Mouse (Mus musculus) kidney, embryonic 14.5 days (tissue): ENCODE results near the gene Thoc6. TPM values are rescaled to one million over a fixed set of nuclear protein-coding genes. Genes with fewer than 3 reads are reported as not detected.

Experiments
- ATAC-seq: fragments of 200-750 bp; cut with Nextera tagmentation; 2 replicates; pipeline ENCODE4 v1.8.0; 2017; ENCODE audit warnings: moderate number of reproducible peaks, mild to moderate bottlenecking, moderate TSS enrichment, moderate library complexity; ENCODE audit not compliant: low FRiP score, low TSS enrichment
- H3K27ac ChIP-seq: fragments of 300-500 bp; sonication (generic); 2 replicates; pipeline ENCODE4 v1.5.1; 2014; ENCODE audit warnings: low read depth, mild to moderate bottlenecking, low read length, moderate library complexity, mixed read lengths
- H3K27me3 ChIP-seq: fragments of 300-500 bp; sonication (generic); 2 replicates; pipeline ENCODE4 v1.6.1; 2014; ENCODE audit warnings: mild to moderate bottlenecking, low read length; ENCODE audit not compliant: control insufficient read depth, insufficient read depth
- H3K36me3 ChIP-seq: fragments of 300-500 bp; sonication (generic); 2 replicates; pipeline ENCODE4 v1.6.1; 2014; ENCODE audit warnings: low read length, mixed read lengths; ENCODE audit not compliant: control insufficient read depth, insufficient read depth
- H3K4me1 ChIP-seq: fragments of 300-500 bp; sonication (generic); 2 replicates; pipeline ENCODE4 v1.6.1; 2014; ENCODE audit warnings: low read length, mixed read lengths; ENCODE audit not compliant: control insufficient read depth, insufficient read depth
- H3K4me2 ChIP-seq: fragments of 300-500 bp; sonication (generic); replicated peaks from 2 replicates; pipeline ENCODE4 v1.6.1; 2014; ENCODE audit warnings: low read depth, mild to moderate bottlenecking, low read length
- H3K4me3 ChIP-seq: fragments of 300-500 bp; sonication (generic); 2 replicates; pipeline ENCODE4 v1.5.1; 2014; ENCODE audit warnings: mild to moderate bottlenecking, low read length
- H3K9ac ChIP-seq: fragments of 300-500 bp; sonication (generic); 2 replicates; pipeline ENCODE4 v1.6.1; 2014; ENCODE audit warnings: low read depth, mild to moderate bottlenecking, low read length, moderate library complexity
- H3K9me3 ChIP-seq: fragments of 300-500 bp; sonication (generic); 2 replicates; pipeline ENCODE4 v1.6.1; 2016; ENCODE audit warnings: low read length; ENCODE audit not compliant: control insufficient read depth
- WGBS: fragments of 180-500 bp; shearing (Covaris S2); extraction: QIAGEN DNeasy Blood & Tissue Kit; methylation state at CpG from one replicate; pipeline ENCODE4 v1.1.7; 2014; 5-methylcytosine and 5-hydroxymethylcytosine counted together
- polyA plus RNA-seq: library from polyadenylated mRNA; unstranded; fragments of >200 nt; fragmentation: Nextera tagmentation; extraction: Ambion mirVana; gene quantifications from 2 replicates; pipeline ENCODE4 v1.2.1, GENCODE M21; 2014

Gene Thoc6
- polyA plus RNA-seq, 1 experiment from 2014 or later, result 53.0 TPM

DNA sequence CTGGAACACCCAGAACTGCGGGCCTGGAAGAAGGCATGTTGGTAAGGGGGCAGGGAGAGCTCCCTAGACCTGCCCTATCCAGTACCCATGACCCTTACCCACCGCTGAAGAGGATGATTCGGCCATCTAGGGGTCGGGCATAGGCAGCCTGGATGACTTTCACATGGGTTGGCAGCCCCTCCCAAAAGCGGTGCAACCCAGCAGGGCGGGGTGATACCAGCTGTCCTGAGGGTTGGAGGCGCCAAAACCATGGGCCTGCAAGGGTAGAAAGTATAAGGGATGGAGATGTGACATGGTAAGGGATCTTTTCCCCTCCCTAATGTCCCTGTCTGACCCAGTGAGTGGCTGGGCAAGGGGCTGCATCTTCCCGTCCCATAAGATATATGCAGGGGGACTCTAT, 42.4 kb downstream of the Thoc6 start:
- Histone ChIP-seq H3K27ac (no peak overlapping the region), H3K4me1 (no peaks in the 10 kb centered on the region), H3K4me3 (no peak overlapping the region), H3K9ac (no peak overlapping the region), H3K9me3 (no peaks in the 10 kb centered on the region), H3K36me3 (no peaks in the 10 kb centered on the region), H3K27me3 (no peaks in the 10 kb centered on the region), H3K4me2 (no peak overlapping the region)
- WGBS, result 82% methylated on average over 8 of the region's 8 CpGs
- ATAC-seq, result 0 out of 2 replicates have a peak, but pooled peaks have one; percentile 13

- Histone ChIP-seq H3K4me1 (no peaks in the 10 kb centered on the region), H3K4me2 (peak overlapping the region; percentile 40), H3K9me3 (no peaks in the 10 kb centered on the region), H3K27me3 (no peaks in the 10 kb centered on the region), H3K4me3 (0 out of 2 replicates have a peak overlapping the region, but pooled peaks have one; percentile 8), H3K36me3 (no peaks in the 10 kb centered on the region), H3K9ac (peak overlapping the region; percentile 25; the same call in 1 of the 2 replicates), H3K27ac (no peak overlapping the region)
- ATAC-seq, result peak; percentile 80
- 15% methylated on average over 22 of the region's 22 CpGs for WGBS
Observed at GRCm38 (mm10) chr17:23630195-23631020, 43.3 kb downstream of the Thoc6 start.

GRCm38 (mm10) chr17:23627813-23628212, 45.9 kb downstream of the Thoc6 start:
- Histone ChIP-seq H3K36me3 (no peaks in the 10 kb centered on the region), H3K9ac (no peak overlapping the region), H3K4me3 (no peak overlapping the region), H3K4me2 (no peak overlapping the region), H3K27me3 (no peaks in the 10 kb centered on the region), H3K4me1 (no peaks in the 10 kb centered on the region), H3K27ac (no peak overlapping the region), H3K9me3 (no peaks in the 10 kb centered on the region)
- WGBS, result 42% methylated on average over 7 of the region's 7 CpGs
- ATAC-seq, result no peak

- 79% methylated on average over 7 of the region's 7 CpGs for WGBS
- no peaks in the 10 kb centered on the region for H3K4me1 ChIP-seq
- H3K36me3 ChIP-seq, result no peaks in the 10 kb centered on the region
Observed at GRCm38 (mm10) chr17:23620351-23620750, 53.3 kb downstream of the Thoc6 start.

More at GRCm38 (mm10) chr17:23620351-23620750, 53.3 kb downstream of the Thoc6 start:
- no peak overlapping the region for H3K27ac ChIP-seq
- no peak for ATAC-seq
- no peak overlapping the region for H3K9ac ChIP-seq
- no peak overlapping the region for H3K4me3 ChIP-seq
- H3K9me3 ChIP-seq, result no peaks in the 10 kb centered on the region
- H3K27me3 ChIP-seq, result no peaks in the 10 kb centered on the region
- no peak overlapping the region for H3K4me2 ChIP-seq

Other genes with a start within 250 kb of the Thoc6 start
- gene Vmn2r117, start 194.2 kb downstream of the Thoc6 start, polyA plus RNA-seq, result not detected in 2 replicates
- gene Zfp213, start 109.6 kb downstream of the Thoc6 start, polyA plus RNA-seq, result 19.5 and 24.9 TPM in 2 replicates
- 15.3 and 19.1 TPM in 2 replicates for gene Zfp13, start 74.4 kb downstream of the Thoc6 start, polyA plus RNA-seq
- 0.29 and 0.45 TPM in 2 replicates for gene Zscan10, start 73.0 kb downstream of the Thoc6 start, polyA plus RNA-seq
- 0.46 and 1.3 TPM in 2 replicates for gene Mmp25, start 28.6 kb downstream of the Thoc6 start, polyA plus RNA-seq
- gene Bicdl2, start 13.4 kb downstream of the Thoc6 start, polyA plus RNA-seq, result 0.76 and 1.2 TPM in 2 replicates
- 61.9 and 83.8 TPM in 2 replicates for gene Hcfc1r1, start 286 bp downstream of the Thoc6 start, polyA plus RNA-seq
- gene Tnfrsf12a, start 3.6 kb upstream of the Thoc6 start, polyA plus RNA-seq, result 14.5 and 16.4 TPM in 2 replicates
- 153 and 181 TPM in 2 replicates for gene Cldn6, start 5.4 kb upstream of the Thoc6 start, polyA plus RNA-seq
- 63.7 and 65.5 TPM in 2 replicates for gene Cldn9, start 10.1 kb upstream of the Thoc6 start, polyA plus RNA-seq
- gene 1520401A03Rik, start 48.9 kb upstream of the Thoc6 start, polyA plus RNA-seq, result 0.15 and 0.16 TPM in 2 replicates
- 41.6 and 56.4 TPM in 2 replicates for gene Pkmyt1, start 52.5 kb upstream of the Thoc6 start, polyA plus RNA-seq
- 14.7 and 17.6 TPM in 2 replicates for gene Paqr4, start 67.0 kb upstream of the Thoc6 start, polyA plus RNA-seq
- gene Kremen2, start 72.0 kb upstream of the Thoc6 start, polyA plus RNA-seq, result 2.1 and 2.9 TPM in 2 replicates
- gene Flywch1, start 97.7 kb upstream of the Thoc6 start, polyA plus RNA-seq, result 73.0 and 91.7 TPM in 2 replicates
- gene Flywch2, start 112.2 kb upstream of the Thoc6 start, polyA plus RNA-seq, result 40.7 and 43.7 TPM in 2 replicates
- 560 and 567 TPM in 2 replicates for gene Srrm2, start 116.7 kb upstream of the Thoc6 start, polyA plus RNA-seq
- 982 and 1,429 TPM in 2 replicates for gene Elob, start 155.3 kb upstream of the Thoc6 start, polyA plus RNA-seq
- gene Prss33, start 162.2 kb upstream of the Thoc6 start, polyA plus RNA-seq, result 0.26 and 0.41 TPM in 2 replicates
- 0.14 TPM in 1 of 2 replicates, not detected in the other for gene Prss32, start 170.0 kb upstream of the Thoc6 start, polyA plus RNA-seq
- 3.1 and 3.9 TPM in 2 replicates for gene Prss41, start 170.3 kb upstream of the Thoc6 start, polyA plus RNA-seq
- gene Prss21, start 194.2 kb upstream of the Thoc6 start, polyA plus RNA-seq, result not detected in 2 replicates
- gene Dcpp1, start 207.0 kb upstream of the Thoc6 start, polyA plus RNA-seq, result not detected in 2 replicates
- not detected in 2 replicates for gene Dcpp2, start 207.0 kb upstream of the Thoc6 start, polyA plus RNA-seq
- not detected in 2 replicates for gene Dcpp3, start 243.6 kb upstream of the Thoc6 start, polyA plus RNA-seq